Mouse (Mus musculus) T-helper 2 cell (primary cell): ENCODE data around the gene Rps12.
"Not testable (repeated sequence)": the region's sequence is repeated elsewhere in the genome, so short reads cannot be mapped to it uniquely, and the experiment has no call there.

Experiments used
- in situ Hi-C: fragments of 300-600 bp; cut with MboI, MseI; formaldehyde crosslinking; loops from one replicate; pipeline ENCODE4 v1.15.1; 2025; ENCODE audit warnings: high pct_unique_total_duplicates

Gene Rps12

GRCm38 (mm10) chr10:23787062-23787821, at the start of gene Rps12:
Rps12 (minus strand) TSS chr10:23787275.
- in situ Hi-C loops, result no loop called here

- in situ Hi-C loops, result loop anchor here (5.0 kb wide), 1 partner anchor 79 kb away; no protein-coding TSS in a partner anchor
These were observed 49.2 kb upstream of the Rps12 start for GRCm38 (mm10) chr10:23836003-23836964.

GRCm38 (mm10) chr10:23826516-23826915, 39.4 kb upstream of the Rps12 start:
- in situ Hi-C loops, result no loop called here

- in situ Hi-C loops, result loop anchor here (10.0 to 25.0 kb wide), 2 partner anchors 309 to 496 kb away; no protein-coding TSS in a partner anchor
These were observed 29.2 kb upstream of the Rps12 start for GRCm38 (mm10) chr10:23816241-23816640.

- in situ Hi-C loops, result loop anchor here (10.0 to 25.0 kb wide), 2 partner anchors 310 to 497 kb away; no protein-coding TSS in a partner anchor
These were observed 28.1 kb upstream of the Rps12 start for GRCm38 (mm10) chr10:23815168-23815567.

- in situ Hi-C loops, result loop anchor here (10.0 to 25.0 kb wide), 2 partner anchors 312 to 499 kb away; no protein-coding TSS in a partner anchor
These were observed 26.0 kb upstream of the Rps12 start for GRCm38 (mm10) chr10:23812852-23813766.

- in situ Hi-C loops, result loop anchor here (10.0 to 25.0 kb wide), 2 partner anchors 312 to 500 kb away; no protein-coding TSS in a partner anchor
These were observed 25.3 kb upstream of the Rps12 start for GRCm38 (mm10) chr10:23812438-23812759.

GRCm38 (mm10) chr10:23811635-23812437, 24.8 kb upstream of the Rps12 start:
- in situ Hi-C loops, result loop anchor here (10.0 to 25.0 kb wide), 2 partner anchors 313 to 500 kb away; no protein-coding TSS in a partner anchor

GRCm38 (mm10) chr10:23806201-23806600, 19.1 kb upstream of the Rps12 start:
- in situ Hi-C loops, result loop anchor here (25.0 kb wide), 1 partner anchor 506 kb away; no protein-coding TSS in a partner anchor

GRCm38 (mm10) chr10:23804665-23805064, 17.6 kb upstream of the Rps12 start:
- in situ Hi-C loops, result loop anchor here (25.0 kb wide), 1 partner anchor 508 kb away; no protein-coding TSS in a partner anchor

- in situ Hi-C loops, result loop anchor here (25.0 kb wide), 1 partner anchor 509 kb away; no protein-coding TSS in a partner anchor
These were observed 15.8 kb upstream of the Rps12 start for GRCm38 (mm10) chr10:23802911-23803310.

GRCm38 (mm10) chr10:23799933-23800332, 12.9 kb upstream of the Rps12 start:
- in situ Hi-C loops, result loop anchor here (25.0 kb wide), 1 partner anchor 512 kb away; no protein-coding TSS in a partner anchor

GRCm38 (mm10) chr10:23798142-23798541, 11.1 kb upstream of the Rps12 start:
- in situ Hi-C loops, result no loop called here

- in situ Hi-C loops, result no loop called here
These were observed 10.5 kb upstream of the Rps12 start for GRCm38 (mm10) chr10:23797606-23798005.

- in situ Hi-C loops, result no loop called here
These were observed 9.8 kb upstream of the Rps12 start, which contains the start of gene Slc18b1 for GRCm38 (mm10) chr10:23796551-23797503. Slc18b1 (plus strand) TSS chr10:23796986.

- in situ Hi-C loops, result no loop called here
These were observed 8.9 kb upstream of the Rps12 start for GRCm38 (mm10) chr10:23795871-23796520.

GRCm38 (mm10) chr10:23788056-23788600, 1.1 kb upstream of the Rps12 start:
- in situ Hi-C loops, result no loop called here

GRCm38 (mm10) chr10:23786631-23787038, 440 bp downstream of the Rps12 start:
- in situ Hi-C loops, result not testable (repeated sequence)
